Mouse (Mus musculus) kidney, adult 2 months (tissue): ENCODE data around the gene Galp.

ENCODE experiments used
- CTCF ChIP-seq: fragments of 200-500 bp; conservative IDR thresholded peaks from 2 replicates; pipeline ENCODE4 v1.5.1; 2011; ENCODE audit warnings: low read depth, mild to moderate bottlenecking, control low read depth, low read length, moderate library complexity, mixed read lengths; ENCODE audit not compliant: insufficient read depth, insufficient read length
- POLR2A ChIP-seq: fragments of 200-500 bp; IDR thresholded peaks from one replicate; pipeline ENCODE4 v1.6.1; 2011; ENCODE audit warnings: low read depth, low read length, control low read depth

DNA sequence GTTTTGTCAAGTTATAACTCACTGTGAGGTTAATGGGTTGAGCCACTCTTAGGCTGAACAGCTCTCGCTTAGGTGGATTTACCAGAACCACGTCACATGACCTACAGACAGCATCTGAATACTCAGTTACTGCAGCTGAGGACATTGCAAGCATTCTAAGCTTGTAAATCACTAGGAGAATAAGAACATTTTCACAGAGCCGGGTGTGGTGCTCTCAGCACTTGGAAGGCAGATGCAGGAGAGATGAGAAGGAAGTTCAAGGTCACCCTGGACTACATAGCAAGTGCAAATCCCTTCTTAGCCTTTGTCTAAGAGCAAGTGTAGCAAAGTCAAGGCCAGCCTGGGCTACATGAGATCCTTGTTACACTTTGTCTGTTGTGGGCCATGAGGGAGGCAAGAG, 7.3 kb downstream of the Galp start:
- TF ChIP-seq CTCF (no peak), POLR2A (no peak)
